Mouse (Mus musculus): Measurements from ENCODE around the gene Ankrd34b. TPM values are rescaled to one million over a fixed set of nuclear protein-coding genes. Genes with fewer than 3 reads are reported as not detected.

Ankrd34b gene
- total RNA-seq (2022), result not detected

DNA sequence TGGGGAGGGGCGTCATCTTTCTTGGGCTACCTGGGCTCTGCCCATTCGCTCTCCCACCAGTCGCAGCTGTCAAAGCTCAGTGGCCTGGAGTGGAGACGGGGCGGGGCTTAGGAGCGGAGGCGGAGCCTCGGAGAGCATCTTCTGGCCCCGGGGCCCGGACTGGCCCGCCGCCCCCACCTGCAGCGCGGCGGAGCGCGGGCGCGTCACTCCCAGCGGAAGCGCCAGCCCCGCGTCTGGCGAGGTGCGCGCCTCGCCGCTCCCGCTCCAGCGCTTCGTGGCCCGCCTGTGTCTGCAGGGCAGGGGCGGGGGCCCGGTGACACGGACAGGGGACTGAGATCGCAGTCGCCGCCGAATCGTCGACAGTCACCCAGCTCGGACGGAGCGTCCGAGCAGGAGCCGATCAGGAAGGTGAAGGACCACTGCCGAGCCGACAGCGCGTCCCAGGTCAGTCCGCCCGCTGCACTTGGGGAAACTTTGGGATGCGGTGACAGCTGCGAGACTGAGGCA lies at the start of gene Ankrd34b:
Gene Ankrd34b (plus strand): TSS at position 139 of the 507 bp plus-strand sequence.
- no peak for DNase-seq (ENCODE audit: low spot score in 2 of 2)

DNA sequence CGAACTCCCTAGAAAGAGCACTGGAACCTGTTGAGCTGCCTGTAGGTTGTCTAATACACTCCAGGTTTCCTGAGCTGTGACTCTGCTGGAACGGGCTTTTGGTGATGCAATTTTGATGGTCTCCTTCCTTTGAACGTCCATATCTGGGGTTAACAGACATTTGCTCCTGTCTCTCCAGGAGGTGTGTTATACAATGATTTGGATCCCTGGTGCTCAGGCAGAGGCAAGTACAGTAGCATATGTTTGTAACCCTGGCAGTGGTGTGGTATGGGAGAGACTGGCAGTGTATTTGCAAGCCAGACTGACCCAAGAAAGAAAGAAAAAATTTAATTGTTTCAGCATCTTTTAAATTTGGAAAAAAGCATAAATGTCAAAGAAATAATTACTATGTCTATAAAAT lies 38.3 kb upstream of the Ankrd34b start:
- DNase-seq (ENCODE audit: low spot score in 2 of 2), result no peak

- no peak for DNase-seq (ENCODE audit: low spot score in 2 of 2)
Measured at GRCm38 (mm10) chr13:92393047-92393661, 32.5 kb upstream of the Ankrd34b start.

GRCm38 (mm10) chr13:92398491-92399384 lies 27.0 kb upstream of the Ankrd34b start:
- DNase-seq (ENCODE audit: low spot score in 2 of 2), result no peak

DNA sequence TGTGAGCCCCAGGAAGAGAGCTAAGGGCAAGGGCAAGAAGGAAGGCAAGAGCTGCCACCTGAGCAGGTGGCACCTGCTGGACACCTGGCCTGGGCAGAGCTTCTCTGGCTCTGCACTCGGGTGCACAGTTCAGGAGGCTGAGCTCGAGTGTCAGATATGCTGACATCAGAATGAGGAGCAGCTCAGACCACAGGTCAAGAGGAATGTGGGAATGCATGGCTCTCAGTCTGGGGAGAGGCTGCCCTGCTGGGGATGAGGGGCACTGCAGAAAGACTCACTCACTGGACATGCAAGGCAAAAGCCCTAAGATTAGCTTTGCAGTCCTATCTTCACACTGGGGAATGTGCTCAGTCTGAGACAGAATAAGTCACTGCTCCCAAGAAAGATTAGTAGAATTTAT lies 23.6 kb upstream of the Ankrd34b start:
- no peak for DNase-seq (ENCODE audit: low spot score in 2 of 2)

- no peak for DNase-seq (ENCODE audit: low spot score in 2 of 2)
Measured at GRCm38 (mm10) chr13:92403496-92403895, 22.2 kb upstream of the Ankrd34b start.

DNA sequence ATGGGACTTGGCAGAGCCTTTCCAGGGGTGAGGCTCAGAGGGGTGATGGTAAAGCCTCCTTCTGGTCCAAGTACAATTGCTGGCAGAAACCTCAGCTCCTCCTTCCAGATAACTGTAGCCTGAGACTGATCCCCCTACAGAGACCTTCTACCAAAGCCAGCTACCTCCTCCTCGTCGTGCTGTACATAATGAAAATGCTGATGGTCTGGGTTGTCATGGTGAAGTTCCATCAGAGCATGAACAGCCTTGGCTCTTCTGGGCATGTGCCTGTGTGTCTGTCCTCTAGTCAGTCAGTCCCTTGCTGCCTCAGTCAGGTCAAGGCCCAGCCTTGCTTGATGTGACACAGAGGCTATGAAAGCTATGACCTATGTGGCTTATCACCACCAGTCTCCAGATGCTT lies 15.2 kb upstream of the Ankrd34b start:
- no peak for DNase-seq (ENCODE audit: low spot score in 2 of 2)

DNA sequence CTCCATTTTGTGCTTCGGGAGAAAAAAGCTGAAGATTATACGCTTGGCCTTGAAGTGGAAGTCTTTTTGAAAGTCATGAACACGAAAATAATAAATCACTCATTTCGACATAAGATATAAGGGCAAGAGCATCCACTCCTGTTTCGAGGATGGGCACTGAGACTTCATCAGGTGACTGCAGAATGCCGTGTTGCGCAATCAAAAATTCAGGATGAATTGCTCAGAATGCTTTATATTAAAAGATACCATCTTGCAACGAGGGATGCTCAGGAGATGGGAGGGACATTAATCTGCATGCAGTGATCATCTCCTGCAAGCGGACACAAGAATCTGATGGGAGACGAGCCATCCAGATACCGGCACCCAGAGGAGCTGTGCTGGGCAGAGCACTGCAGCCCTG lies 6.1 kb upstream of the Ankrd34b start:
- no peak for DNase-seq (ENCODE audit: low spot score in 2 of 2)

GRCm38 (mm10) chr13:92423711-92424110 lies 2.0 kb upstream of the Ankrd34b start:
- no peak for DNase-seq (ENCODE audit: low spot score in 2 of 2)

GRCm38 (mm10) chr13:92426294-92427051 lies 777 bp downstream of the Ankrd34b start:
- no peak for DNase-seq (ENCODE audit: low spot score in 2 of 2)

GRCm38 (mm10) chr13:92427351-92427855 lies 1.7 kb downstream of the Ankrd34b start:
- DNase-seq (ENCODE audit: low spot score in 2 of 2), result no peak

GRCm38 (mm10) chr13:92438656-92439055 lies 13.0 kb downstream of the Ankrd34b start:
- DNase-seq (ENCODE audit: low spot score in 2 of 2), result no peak

DNA sequence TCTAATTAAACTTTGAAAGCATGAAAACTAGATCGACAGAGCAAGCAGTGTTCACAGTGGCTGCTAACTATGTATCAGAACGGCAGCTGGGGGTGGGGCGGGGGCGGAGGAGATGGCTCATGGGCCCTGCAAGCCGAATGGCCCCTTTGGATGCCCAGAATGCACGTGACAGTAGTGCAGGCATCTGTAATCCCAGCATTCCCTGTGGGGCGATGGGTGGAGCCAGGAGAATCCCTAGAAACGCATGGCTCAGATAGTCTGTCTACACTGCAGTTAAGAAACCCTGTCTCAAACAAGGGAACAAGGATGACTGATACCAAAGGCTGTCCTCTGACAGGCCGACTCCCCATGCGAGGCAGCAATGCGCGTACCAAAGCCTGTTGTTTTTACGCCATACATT lies 14.6 kb downstream of the Ankrd34b start:
- no peak for DNase-seq (ENCODE audit: low spot score in 2 of 2)

GRCm38 (mm10) chr13:92446872-92447271 lies 21.2 kb downstream of the Ankrd34b start:
- no peak for DNase-seq (ENCODE audit: low spot score in 2 of 2)

GRCm38 (mm10) chr13:92464698-92465097 lies 39.0 kb downstream of the Ankrd34b start:
- DNase-seq (ENCODE audit: low spot score in 2 of 2), result no peak

GRCm38 (mm10) chr13:92467891-92468290 lies 42.2 kb downstream of the Ankrd34b start:
- no peak for DNase-seq (ENCODE audit: low spot score in 2 of 2)

GRCm38 (mm10) chr13:92469381-92469780 lies 43.7 kb downstream of the Ankrd34b start:
- no peak for DNase-seq (ENCODE audit: low spot score in 2 of 2)

DNA sequence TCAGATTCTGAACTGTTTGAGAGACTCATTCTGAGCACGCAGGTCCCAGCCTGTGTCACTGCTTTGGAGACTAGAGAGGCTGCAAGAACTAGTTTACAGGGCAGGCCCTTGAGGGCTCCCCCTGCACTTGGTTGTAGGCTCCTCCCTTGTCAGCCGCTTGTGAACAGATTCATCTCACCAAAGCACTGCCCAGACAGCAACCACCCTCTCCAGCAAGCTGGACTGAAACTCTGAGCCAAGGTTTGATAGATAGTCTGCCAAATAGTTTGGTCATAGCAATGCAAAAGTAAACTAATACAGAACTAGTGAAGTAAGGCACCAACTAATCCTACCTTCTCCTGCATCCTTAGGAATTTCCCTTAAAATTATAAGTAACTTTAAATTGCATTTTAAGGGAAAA lies 44.5 kb downstream of the Ankrd34b start:
- DNase-seq (ENCODE audit: low spot score in 2 of 2), result no peak

DNA sequence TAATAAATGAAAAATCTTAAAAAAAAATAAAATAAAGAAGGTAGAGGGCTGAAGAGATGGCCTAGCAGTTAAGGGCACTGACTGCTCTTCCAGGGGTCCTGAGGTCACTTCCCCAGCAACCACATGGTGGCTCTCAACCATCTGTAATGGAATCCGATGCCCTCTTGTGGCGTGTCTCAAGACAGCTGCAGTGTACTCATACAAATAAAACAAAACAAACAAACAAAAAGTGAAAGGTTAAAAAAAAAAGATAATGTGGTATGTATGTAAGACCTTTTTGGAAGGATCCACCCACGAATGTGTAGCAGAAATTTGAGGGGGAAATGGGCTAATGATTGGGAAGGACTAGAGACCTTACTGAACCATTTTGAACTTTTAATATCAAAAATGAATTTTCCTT lies 57.7 kb downstream of the Ankrd34b start:
- peak in 1 of 2 experiments; percentile 6 for DNase-seq (ENCODE audit: low spot score in 2 of 2)

- DNase-seq (ENCODE audit: low spot score in 2 of 2), result peak; percentile 65 to 85
Measured at GRCm38 (mm10) chr13:92483852-92484463, 58.3 kb downstream of the Ankrd34b start, which contains the start of gene Fam151b. Gene Fam151b (minus strand): TSS chr13:92484015.

GRCm38 (mm10) chr13:92490817-92491216 lies 65.1 kb downstream of the Ankrd34b start:
- no peak for DNase-seq (ENCODE audit: low spot score in 2 of 2)
